Mouse (Mus musculus): ENCODE results near the gene Gatad1. TPM values are rescaled to one million over a fixed set of nuclear protein-coding genes. Genes with fewer than 3 reads are reported as not detected.
A peak's percentile ranks its signal among the peaks of the same experiment; 100 is the strongest.
"Not testable (repeated sequence)": the region's sequence is repeated elsewhere in the genome, so short reads cannot be mapped to it uniquely, and the experiment has no call there.

The Gatad1 gene
- polyA plus RNA-seq, 1 experiment from 2014 or later: 43.2 TPM

DNA sequence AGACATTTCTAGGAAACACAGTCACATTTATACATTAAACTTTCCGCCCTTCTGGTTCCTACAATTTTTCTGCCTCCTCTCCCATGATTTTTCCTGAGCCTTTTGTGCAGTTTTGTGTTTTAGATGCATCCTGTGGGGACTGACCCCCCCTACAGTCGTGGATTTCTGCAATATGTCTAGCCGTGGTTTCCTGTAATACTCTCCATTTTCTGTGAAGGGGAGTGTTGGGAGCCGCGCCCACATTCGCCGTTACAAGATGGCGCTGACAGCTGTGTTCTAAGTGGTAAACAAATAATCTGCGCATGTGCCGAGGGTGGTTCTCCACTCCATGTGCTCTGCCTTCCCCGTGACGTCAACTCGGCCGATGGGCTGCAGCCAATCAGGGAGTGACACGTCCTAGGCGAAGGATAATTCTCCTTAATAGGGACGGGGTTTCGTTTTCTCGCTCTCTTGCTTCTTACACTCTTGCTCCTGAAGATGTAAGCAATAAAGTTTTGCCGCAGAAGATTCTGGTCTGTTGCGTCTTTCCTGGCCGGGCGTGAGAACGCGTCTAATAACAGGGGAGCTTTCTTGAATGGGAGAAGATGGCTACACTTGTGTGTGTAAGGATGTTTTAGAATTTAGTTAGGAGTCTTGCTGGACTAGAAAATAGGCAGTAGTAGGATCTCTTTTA, 3.9 kb downstream of the Gatad1 start:
- H3K4me3 ChIP-seq; H3K4me2 ChIP-seq; ATAC-seq; H3K27ac ChIP-seq; H3K9ac ChIP-seq; H3K36me3 ChIP-seq; H3K9me3 ChIP-seq (replicated peaks); H3K27me3 ChIP-seq (replicated peaks): not testable (repeated sequence)
- WGBS (ENCODE audit: insufficient replicate concordance): 85% methylated on average over 18 of the region's 25 CpGs
- peaks cover 20% of the 10 kb centered on the region for H3K4me1 ChIP-seq

- no peaks in the 10 kb centered on the region for H3K27me3 ChIP-seq (replicated peaks)
- 63% methylated on average over 5 of the region's 5 CpGs for WGBS (ENCODE audit: insufficient replicate concordance)
- no peak for ATAC-seq
- no peak overlapping the region for H3K4me3 ChIP-seq
- peaks cover 22% of the 10 kb centered on the region for H3K4me1 ChIP-seq
- no peaks in the 10 kb centered on the region for H3K36me3 ChIP-seq
- no peak overlapping the region for H3K9ac ChIP-seq
- H3K4me2 ChIP-seq: no peak overlapping the region
- H3K9me3 ChIP-seq (replicated peaks): no peaks in the 10 kb centered on the region
- no peak overlapping the region for H3K27ac ChIP-seq
Observed at GRCm38 (mm10) chr5:3651621-3652020, 5.4 kb downstream of the Gatad1 start.

- H3K36me3 ChIP-seq: no peaks in the 10 kb centered on the region
- no peaks in the 10 kb centered on the region for H3K9me3 ChIP-seq (replicated peaks)
- no peaks in the 10 kb centered on the region for H3K27me3 ChIP-seq (replicated peaks)
- peaks cover 25% of the 10 kb centered on the region for H3K4me1 ChIP-seq
- no peak within 1 kb of the TSS for H3K4me3 ChIP-seq
- no peak for ATAC-seq
- no peak within 1 kb of the TSS for H3K4me2 ChIP-seq
- no peak within 1 kb of the TSS for H3K27ac ChIP-seq
- WGBS (ENCODE audit: insufficient replicate concordance): 69% methylated on average over 6 of the region's 6 CpGs
- no peak within 1 kb of the TSS for H3K9ac ChIP-seq
Observed at GRCm38 (mm10) chr5:3650881-3651280, 6.1 kb downstream of the Gatad1 start, which contains the start of gene Tmbim7. TSS of gene Tmbim7 (plus strand) at chr5:3651181.

GRCm38 (mm10) chr5:3648849-3649210, 8.2 kb downstream of the Gatad1 start:
- H3K4me1 ChIP-seq: peaks cover 35% of the 10 kb centered on the region
- no peaks in the 10 kb centered on the region for H3K27me3 ChIP-seq (replicated peaks)
- ATAC-seq: no peak
- WGBS (ENCODE audit: insufficient replicate concordance): 55% methylated on average over 4 of the region's 4 CpGs
- H3K9me3 ChIP-seq (replicated peaks): no peaks in the 10 kb centered on the region
- no peak overlapping the region for H3K4me2 ChIP-seq
- H3K9ac ChIP-seq: no peak overlapping the region
- no peak overlapping the region for H3K27ac ChIP-seq
- H3K36me3 ChIP-seq: peaks cover 19% of the 10 kb centered on the region
- no peak overlapping the region for H3K4me3 ChIP-seq

GRCm38 (mm10) chr5:3648206-3648848, 8.7 kb downstream of the Gatad1 start:
- 40% methylated on average over 4 of the region's 4 CpGs for WGBS (ENCODE audit: insufficient replicate concordance)
- ATAC-seq: no peak
- Histone ChIP-seq H3K36me3 (peaks cover 22% of the 10 kb centered on the region), H3K9me3 (replicated peaks) (no peaks in the 10 kb centered on the region), H3K4me1 (peaks cover 35% of the 10 kb centered on the region), H3K27ac (peak overlapping the region; percentile 10; the same call in 1 of the 2 replicates), H3K4me3 (peak overlapping the region; percentile 98), H3K27me3 (replicated peaks) (no peaks in the 10 kb centered on the region), H3K9ac (no peak overlapping the region), H3K4me2 (peak overlapping the region; percentile 75)

GRCm38 (mm10) chr5:3647708-3648121, 9.3 kb downstream of the Gatad1 start:
- Histone ChIP-seq H3K36me3 (peaks cover 29% of the 10 kb centered on the region), H3K4me1 (peaks cover 35% of the 10 kb centered on the region), H3K9me3 (replicated peaks) (no peaks in the 10 kb centered on the region), H3K27me3 (replicated peaks) (no peaks in the 10 kb centered on the region), H3K4me2 (peak overlapping the region; percentile 75), H3K27ac (peak overlapping the region; percentile 97), H3K9ac (peak overlapping the region; percentile 95), H3K4me3 (peak overlapping the region; percentile 98)
- ATAC-seq: peak; percentile 94
- 0% methylated on average over 26 of the region's 46 CpGs for WGBS (ENCODE audit: insufficient replicate concordance)

GRCm38 (mm10) chr5:3646991-3647707, 9.8 kb downstream of the Gatad1 start:
- ATAC-seq: peak; percentile 72
- Histone ChIP-seq H3K36me3 (peaks cover 34% of the 10 kb centered on the region), H3K4me1 (peaks cover 34% of the 10 kb centered on the region), H3K4me3 (peak overlapping the region; percentile 98), H3K27ac (peak overlapping the region; percentile 97), H3K27me3 (replicated peaks) (no peaks in the 10 kb centered on the region), H3K4me2 (peak overlapping the region; percentile 75), H3K9me3 (replicated peaks) (no peaks in the 10 kb centered on the region), H3K9ac (peak overlapping the region; percentile 95)
- 0% methylated on average over 41 of the region's 60 CpGs for WGBS (ENCODE audit: insufficient replicate concordance)

DNA sequence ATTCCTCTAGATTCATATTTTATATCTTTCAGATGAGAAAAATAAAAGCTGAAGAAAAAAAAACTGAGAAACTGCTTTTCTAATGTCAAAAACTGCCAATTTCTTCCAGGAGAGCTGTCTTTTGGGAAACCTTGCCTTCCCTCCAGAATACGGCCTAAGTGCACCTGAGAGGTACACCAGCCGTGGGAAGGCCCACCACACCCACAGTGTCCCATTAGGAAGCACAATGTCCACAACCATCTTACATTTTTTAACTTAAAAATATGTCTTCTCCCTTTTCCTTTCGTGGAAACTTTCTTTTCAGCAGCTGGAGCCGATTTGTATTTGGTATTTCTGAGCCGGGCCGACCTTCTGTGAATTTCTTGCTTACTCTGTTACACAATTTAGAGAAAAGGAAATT, 10.4 kb downstream of the Gatad1 start:
- peak overlapping the region; percentile 98 for H3K4me3 ChIP-seq
- WGBS (ENCODE audit: insufficient replicate concordance): 33% methylated on average over 6 of the region's 6 CpGs
- peak overlapping the region; percentile 75 for H3K4me2 ChIP-seq
- H3K27ac ChIP-seq: peak overlapping the region; percentile 97; the same call in 1 of the 2 replicates
- H3K9ac ChIP-seq: peak overlapping the region; percentile 95
- H3K36me3 ChIP-seq: peaks cover 40% of the 10 kb centered on the region
- no peaks in the 10 kb centered on the region for H3K9me3 ChIP-seq (replicated peaks)
- no peak for ATAC-seq
- no peaks in the 10 kb centered on the region for H3K27me3 ChIP-seq (replicated peaks)
- peaks cover 30% of the 10 kb centered on the region for H3K4me1 ChIP-seq

GRCm38 (mm10) chr5:3645326-3645725, 11.7 kb downstream of the Gatad1 start:
- H3K4me3 ChIP-seq: no peak overlapping the region
- H3K27ac ChIP-seq: no peak overlapping the region
- WGBS (ENCODE audit: insufficient replicate concordance): 84% methylated on average over 6 of the region's 6 CpGs
- H3K9ac ChIP-seq: no peak overlapping the region
- no peaks in the 10 kb centered on the region for H3K27me3 ChIP-seq (replicated peaks)
- peaks cover 30% of the 10 kb centered on the region for H3K4me1 ChIP-seq
- peaks cover 50% of the 10 kb centered on the region for H3K36me3 ChIP-seq
- peak overlapping the region; percentile 32 for H3K4me2 ChIP-seq
- H3K9me3 ChIP-seq (replicated peaks): no peaks in the 10 kb centered on the region
- ATAC-seq: no peak

DNA sequence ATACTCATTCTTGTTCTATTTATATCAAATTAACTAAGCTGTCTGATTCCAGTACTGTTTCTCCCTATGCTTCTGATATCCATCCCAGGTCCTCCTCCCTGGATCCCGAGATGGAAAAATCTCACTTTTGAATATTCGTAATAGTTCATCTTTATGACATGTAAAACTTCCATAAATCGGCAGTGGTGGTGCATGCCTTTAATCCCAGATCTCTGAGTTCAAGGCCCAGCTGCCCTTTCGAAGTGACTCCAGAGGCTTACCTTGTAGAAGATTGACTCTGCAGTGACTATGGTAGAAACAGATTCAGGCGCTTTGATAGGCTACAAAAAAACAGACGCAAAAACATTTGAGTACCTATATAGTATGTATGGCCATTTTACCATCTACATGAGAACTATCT, 12.4 kb downstream of the Gatad1 start:
- Histone ChIP-seq H3K4me1 (peaks cover 29% of the 10 kb centered on the region), H3K27ac (no peak overlapping the region), H3K4me3 (no peak overlapping the region), H3K9me3 (replicated peaks) (no peaks in the 10 kb centered on the region), H3K4me2 (no peak overlapping the region), H3K36me3 (peaks cover 55% of the 10 kb centered on the region), H3K27me3 (replicated peaks) (no peaks in the 10 kb centered on the region), H3K9ac (no peak overlapping the region)
- ATAC-seq: no peak
- WGBS (ENCODE audit: insufficient replicate concordance): 87% methylated on average over 6 of the region's 6 CpGs

GRCm38 (mm10) chr5:3635286-3635685, 21.7 kb downstream of the Gatad1 start:
- 77% methylated on average over 8 of the region's 8 CpGs for WGBS (ENCODE audit: insufficient replicate concordance)
- ATAC-seq: no peak

GRCm38 (mm10) chr5:3633951-3634350, 23.0 kb downstream of the Gatad1 start:
- H3K27ac ChIP-seq: no peak overlapping the region
- H3K27me3 ChIP-seq (replicated peaks): no peaks in the 10 kb centered on the region
- no peak overlapping the region for H3K4me3 ChIP-seq
- ATAC-seq: no peak
- peaks cover 26% of the 10 kb centered on the region; the same call in 1 of the 2 replicates for H3K36me3 ChIP-seq
- no peaks in the 10 kb centered on the region for H3K9me3 ChIP-seq (replicated peaks)
- H3K4me2 ChIP-seq: no peak overlapping the region
- H3K9ac ChIP-seq: no peak overlapping the region
- WGBS (ENCODE audit: insufficient replicate concordance): 64% methylated on average over 4 of the region's 4 CpGs
- H3K4me1 ChIP-seq: peaks cover 21% of the 10 kb centered on the region

More at GRCm38 (mm10) chr5:3635286-3635685, 21.7 kb downstream of the Gatad1 start:
- Histone ChIP-seq H3K27ac (no peak overlapping the region), H3K36me3 (peaks cover 30% of the 10 kb centered on the region), H3K9ac (no peak overlapping the region), H3K4me1 (peaks cover 18% of the 10 kb centered on the region), H3K4me2 (no peak overlapping the region), H3K4me3 (no peak overlapping the region), H3K27me3 (replicated peaks) (no peaks in the 10 kb centered on the region), H3K9me3 (replicated peaks) (no peaks in the 10 kb centered on the region)

All from liver, embryonic 12.5 days (tissue).